Mouse (Mus musculus): Measurements from ENCODE around the gene Mettl25. TPM values are rescaled to one million over a fixed set of nuclear protein-coding genes. Genes with fewer than 3 reads are reported as not detected.

The Mettl25 gene
- polyA plus RNA-seq, 1 experiment from 2014 or later: 11.5 TPM

- Histone ChIP-seq H3K27ac (ENCODE audit: low read length) (no peak overlapping the region), H3K9ac (ENCODE audit: low read length) (no peak overlapping the region), H3K4me3 (ENCODE audit: low read length) (no peak overlapping the region), H3K36me3 (ENCODE audit: control insufficient read depth, insufficient read depth, low read length) (no peaks in the 10 kb centered on the region), H3K9me3 (ENCODE audit: control insufficient read depth, low read length) (no peaks in the 10 kb centered on the region), H3K27me3 (ENCODE audit: control insufficient read depth, insufficient read depth, low read depth, low read length) (no peaks in the 10 kb centered on the region), H3K4me1 (replicated peaks; ENCODE audit: control insufficient read depth, insufficient read depth, low read length) (no peaks in the 10 kb centered on the region), H3K4me2 (ENCODE audit: low read depth, low read length) (no peak overlapping the region)
- ATAC-seq (ENCODE audit: low read depth): no peak
- 66% methylated on average over 2 of the region's 2 CpGs for WGBS
Observed at GRCm38 (mm10) chr10:105760460-105760859, 80.7 kb downstream of the Mettl25 start.

DNA sequence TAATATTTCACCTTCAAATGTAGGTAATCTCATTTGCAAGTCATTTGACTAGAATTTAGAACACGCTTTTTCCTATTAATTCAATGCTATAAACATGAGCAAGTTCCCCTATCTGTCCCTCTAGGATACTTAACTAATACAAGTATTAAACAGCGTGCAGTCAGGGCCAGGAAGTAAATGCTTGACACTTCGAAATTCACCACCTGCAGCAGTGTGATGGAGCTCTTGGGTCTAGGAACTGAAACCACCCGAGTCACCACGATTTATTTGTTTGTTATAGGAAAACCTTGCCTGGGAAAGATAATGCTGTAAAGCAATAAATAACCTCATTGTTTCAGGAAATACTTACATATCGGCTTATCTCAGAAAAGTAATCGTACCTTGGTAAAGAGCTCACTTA lies 81.1 kb downstream of the Mettl25 start:
- no peak overlapping the region for H3K27ac ChIP-seq (ENCODE audit: low read length)
- no peak for ATAC-seq (ENCODE audit: low read depth)
- 48% methylated on average over 7 of the region's 7 CpGs for WGBS
- no peaks in the 10 kb centered on the region for H3K9me3 ChIP-seq (ENCODE audit: control insufficient read depth, low read length)
- no peak overlapping the region for H3K4me2 ChIP-seq (ENCODE audit: low read depth, low read length)
- no peaks in the 10 kb centered on the region for H3K4me1 ChIP-seq (replicated peaks; ENCODE audit: control insufficient read depth, insufficient read depth, low read length)
- no peak overlapping the region for H3K9ac ChIP-seq (ENCODE audit: low read length)
- no peaks in the 10 kb centered on the region for H3K27me3 ChIP-seq (ENCODE audit: control insufficient read depth, insufficient read depth, low read depth, low read length)
- H3K4me3 ChIP-seq (ENCODE audit: low read length): no peak overlapping the region
- H3K36me3 ChIP-seq (ENCODE audit: control insufficient read depth, insufficient read depth, low read length): no peaks in the 10 kb centered on the region

- no peak for ATAC-seq (ENCODE audit: low read depth)
- no peak overlapping the region for H3K9ac ChIP-seq (ENCODE audit: low read length)
- H3K4me3 ChIP-seq (ENCODE audit: low read length): no peak overlapping the region
- no peak overlapping the region for H3K27ac ChIP-seq (ENCODE audit: low read length)
- no peaks in the 10 kb centered on the region for H3K9me3 ChIP-seq (ENCODE audit: control insufficient read depth, low read length)
- 73% methylated on average over 5 of the region's 5 CpGs for WGBS
- no peak overlapping the region for H3K4me2 ChIP-seq (ENCODE audit: low read depth, low read length)
- H3K4me1 ChIP-seq (replicated peaks; ENCODE audit: control insufficient read depth, insufficient read depth, low read length): no peaks in the 10 kb centered on the region
- H3K27me3 ChIP-seq (ENCODE audit: control insufficient read depth, insufficient read depth, low read depth, low read length): no peaks in the 10 kb centered on the region
- H3K36me3 ChIP-seq (ENCODE audit: control insufficient read depth, insufficient read depth, low read length): no peaks in the 10 kb centered on the region
Observed at GRCm38 (mm10) chr10:105753831-105754605, 87.2 kb downstream of the Mettl25 start.

- 76% methylated on average over 1 of the region's 1 CpGs for WGBS
- H3K9ac ChIP-seq (ENCODE audit: low read length): no peak overlapping the region
- no peaks in the 10 kb centered on the region for H3K36me3 ChIP-seq (ENCODE audit: control insufficient read depth, insufficient read depth, low read length)
- no peak overlapping the region for H3K4me2 ChIP-seq (ENCODE audit: low read depth, low read length)
- no peak for ATAC-seq (ENCODE audit: low read depth)
- no peaks in the 10 kb centered on the region for H3K4me1 ChIP-seq (replicated peaks; ENCODE audit: control insufficient read depth, insufficient read depth, low read length)
- H3K27ac ChIP-seq (ENCODE audit: low read length): no peak overlapping the region
- no peak overlapping the region for H3K4me3 ChIP-seq (ENCODE audit: low read length)
- no peaks in the 10 kb centered on the region for H3K27me3 ChIP-seq (ENCODE audit: control insufficient read depth, insufficient read depth, low read depth, low read length)
- no peaks in the 10 kb centered on the region for H3K9me3 ChIP-seq (ENCODE audit: control insufficient read depth, low read length)
Observed at GRCm38 (mm10) chr10:105746019-105746418, 95.2 kb downstream of the Mettl25 start.

- Histone ChIP-seq H3K27ac (ENCODE audit: low read length) (no peak overlapping the region), H3K4me1 (replicated peaks; ENCODE audit: control insufficient read depth, insufficient read depth, low read length) (no peaks in the 10 kb centered on the region), H3K36me3 (ENCODE audit: control insufficient read depth, insufficient read depth, low read length) (no peaks in the 10 kb centered on the region), H3K9me3 (ENCODE audit: control insufficient read depth, low read length) (no peaks in the 10 kb centered on the region), H3K9ac (ENCODE audit: low read length) (no peak overlapping the region), H3K4me3 (ENCODE audit: low read length) (no peak overlapping the region), H3K4me2 (ENCODE audit: low read depth, low read length) (no peak overlapping the region), H3K27me3 (ENCODE audit: control insufficient read depth, insufficient read depth, low read depth, low read length) (no peaks in the 10 kb centered on the region)
- WGBS: 59% methylated on average over 6 of the region's 6 CpGs
- no peak for ATAC-seq (ENCODE audit: low read depth)
Observed at GRCm38 (mm10) chr10:105741736-105742135, 99.4 kb downstream of the Mettl25 start.

- Histone ChIP-seq H3K4me1 (replicated peaks; ENCODE audit: control insufficient read depth, insufficient read depth, low read length) (no peaks in the 10 kb centered on the region), H3K4me2 (ENCODE audit: low read depth, low read length) (no peak overlapping the region), H3K4me3 (ENCODE audit: low read length) (no peak overlapping the region), H3K36me3 (ENCODE audit: control insufficient read depth, insufficient read depth, low read length) (no peaks in the 10 kb centered on the region), H3K9me3 (ENCODE audit: control insufficient read depth, low read length) (no peaks in the 10 kb centered on the region), H3K27me3 (ENCODE audit: control insufficient read depth, insufficient read depth, low read depth, low read length) (no peaks in the 10 kb centered on the region), H3K9ac (ENCODE audit: low read length) (no peak overlapping the region), H3K27ac (ENCODE audit: low read length) (no peak overlapping the region)
- 46% methylated on average over 5 of the region's 5 CpGs for WGBS
- ATAC-seq (ENCODE audit: low read depth): no peak
Observed at GRCm38 (mm10) chr10:105738942-105739341, 102.2 kb downstream of the Mettl25 start.

DNA sequence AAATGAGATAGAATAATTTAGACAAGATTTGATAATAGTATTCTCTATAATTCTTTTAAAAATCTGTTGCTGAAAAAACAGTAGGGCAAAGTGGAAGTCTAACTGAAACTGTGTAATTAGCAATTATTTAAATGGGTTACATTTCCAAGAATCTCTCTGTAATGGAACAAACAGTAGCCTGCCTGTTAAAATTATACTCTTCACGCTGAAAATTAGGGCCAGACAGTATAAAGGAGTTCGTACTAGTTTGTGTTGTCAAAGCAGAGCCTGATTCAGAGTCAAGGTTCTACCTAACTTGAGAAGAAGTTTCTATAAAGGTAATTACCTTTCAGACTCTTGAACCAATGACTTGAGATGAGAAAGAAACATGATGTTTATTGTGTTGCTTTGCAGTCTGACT lies 113.4 kb downstream of the Mettl25 start:
- WGBS: 85% methylated on average over 2 of the region's 2 CpGs
- no peak overlapping the region for H3K4me2 ChIP-seq (ENCODE audit: low read depth, low read length)
- H3K9me3 ChIP-seq (ENCODE audit: control insufficient read depth, low read length): no peaks in the 10 kb centered on the region; the same call in 1 of the 2 replicates
- H3K27ac ChIP-seq (ENCODE audit: low read length): no peak overlapping the region
- no peak overlapping the region for H3K9ac ChIP-seq (ENCODE audit: low read length)
- H3K27me3 ChIP-seq (ENCODE audit: control insufficient read depth, insufficient read depth, low read depth, low read length): no peaks in the 10 kb centered on the region
- H3K4me3 ChIP-seq (ENCODE audit: low read length): no peak overlapping the region
- no peak for ATAC-seq (ENCODE audit: low read depth)
- no peaks in the 10 kb centered on the region for H3K4me1 ChIP-seq (replicated peaks; ENCODE audit: control insufficient read depth, insufficient read depth, low read length)
- no peaks in the 10 kb centered on the region for H3K36me3 ChIP-seq (ENCODE audit: control insufficient read depth, insufficient read depth, low read length)

DNA sequence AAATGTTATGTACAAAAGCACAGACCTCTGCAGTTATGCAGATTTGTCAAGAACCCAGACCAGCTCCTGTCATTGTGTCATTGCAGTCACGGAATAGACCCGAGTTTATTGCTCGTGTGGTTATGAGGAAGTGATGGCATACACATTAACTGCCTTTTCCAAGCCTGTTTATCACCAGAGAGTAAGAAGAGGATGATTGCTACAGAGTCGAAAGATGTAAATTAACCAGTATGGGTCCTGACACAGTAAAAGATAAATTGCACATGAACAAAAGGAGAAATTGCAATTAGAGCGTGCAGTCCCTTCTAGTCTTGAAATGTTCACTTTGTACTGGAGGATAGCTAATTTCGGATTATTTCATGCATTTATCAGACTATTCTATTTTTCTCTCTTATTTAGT lies 113.8 kb downstream of the Mettl25 start:
- no peak overlapping the region for H3K4me2 ChIP-seq (ENCODE audit: low read depth, low read length)
- H3K36me3 ChIP-seq (ENCODE audit: control insufficient read depth, insufficient read depth, low read length): no peaks in the 10 kb centered on the region
- H3K27ac ChIP-seq (ENCODE audit: low read length): no peak overlapping the region
- no peaks in the 10 kb centered on the region for H3K27me3 ChIP-seq (ENCODE audit: control insufficient read depth, insufficient read depth, low read depth, low read length)
- no peaks in the 10 kb centered on the region for H3K4me1 ChIP-seq (replicated peaks; ENCODE audit: control insufficient read depth, insufficient read depth, low read length)
- no peak for ATAC-seq (ENCODE audit: low read depth)
- no peaks in the 10 kb centered on the region; the same call in 1 of the 2 replicates for H3K9me3 ChIP-seq (ENCODE audit: control insufficient read depth, low read length)
- H3K9ac ChIP-seq (ENCODE audit: low read length): no peak overlapping the region
- 59% methylated on average over 6 of the region's 6 CpGs for WGBS
- H3K4me3 ChIP-seq (ENCODE audit: low read length): no peak overlapping the region

DNA sequence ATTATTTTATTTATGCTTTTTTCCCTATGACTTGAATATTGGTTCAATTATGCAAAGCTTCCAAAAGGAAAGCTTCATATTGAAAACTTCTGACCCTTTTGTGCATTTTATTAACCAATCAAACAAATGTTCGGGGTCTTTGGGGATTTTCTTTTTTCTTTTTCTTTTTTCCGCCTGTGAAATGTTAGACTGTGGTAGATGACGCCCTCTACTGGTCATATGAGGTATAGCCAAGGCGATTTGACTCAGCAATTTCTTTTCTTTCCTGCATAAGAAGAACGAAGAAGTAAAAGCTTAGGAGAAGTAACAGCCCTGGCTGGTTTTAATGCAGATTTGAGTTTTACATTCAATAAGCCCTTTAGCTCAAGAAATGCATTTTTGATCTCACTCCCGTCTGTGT lies 126.3 kb downstream of the Mettl25 start:
- no peak overlapping the region for H3K4me3 ChIP-seq (ENCODE audit: low read length)
- no peak overlapping the region for H3K9ac ChIP-seq (ENCODE audit: low read length)
- no peaks in the 10 kb centered on the region for H3K9me3 ChIP-seq (ENCODE audit: control insufficient read depth, low read length)
- H3K27me3 ChIP-seq (ENCODE audit: control insufficient read depth, insufficient read depth, low read depth, low read length): no peaks in the 10 kb centered on the region
- no peaks in the 10 kb centered on the region for H3K4me1 ChIP-seq (replicated peaks; ENCODE audit: control insufficient read depth, insufficient read depth, low read length)
- H3K4me2 ChIP-seq (ENCODE audit: low read depth, low read length): no peak overlapping the region
- WGBS: 8% methylated on average over 6 of the region's 6 CpGs
- no peak overlapping the region for H3K27ac ChIP-seq (ENCODE audit: low read length)
- no peaks in the 10 kb centered on the region for H3K36me3 ChIP-seq (ENCODE audit: control insufficient read depth, insufficient read depth, low read length)
- ATAC-seq (ENCODE audit: low read depth): no peak
